Mouse (Mus musculus): ENCODE data around the gene Sipa1l1. TPM values are rescaled to one million over a fixed set of nuclear protein-coding genes. Genes with fewer than 3 reads are reported as not detected.
"Not testable (repeated sequence)": the region's sequence is repeated elsewhere in the genome, so short reads cannot be mapped to it uniquely, and the experiment has no call there.

Gene Sipa1l1
- polyA plus RNA-seq, 1 experiment from 2014 or later: 41.7 TPM

GRCm38 (mm10) chr12:82476580-82476979, 307.5 kb downstream of the Sipa1l1 start:
- Histone ChIP-seq H3K4me1 (peaks cover 23% of the 10 kb centered on the region), H3K9ac (no peak overlapping the region), H3K4me2 (no peak overlapping the region), H3K27me3 (peaks cover 6% of the 10 kb centered on the region; the same call in 1 of the 2 replicates), H3K4me3 (replicated peaks) (no peak overlapping the region), H3K27ac (no peak overlapping the region), H3K9me3 (no peaks in the 10 kb centered on the region), H3K36me3 (replicated peaks) (no peaks in the 10 kb centered on the region)
- WGBS: 45% methylated on average over 2 of the region's 2 CpGs
- ATAC-seq (ENCODE audit: low FRiP score): no peak

GRCm38 (mm10) chr12:82477826-82478225, 308.7 kb downstream of the Sipa1l1 start:
- Histone ChIP-seq H3K27ac (no peak overlapping the region), H3K27me3 (peaks cover 6% of the 10 kb centered on the region; the same call in 1 of the 2 replicates), H3K4me2 (no peak overlapping the region), H3K4me3 (replicated peaks) (no peak overlapping the region), H3K36me3 (replicated peaks) (no peaks in the 10 kb centered on the region), H3K9ac (no peak overlapping the region), H3K9me3 (no peaks in the 10 kb centered on the region), H3K4me1 (peaks cover 23% of the 10 kb centered on the region)
- no peak for ATAC-seq (ENCODE audit: low FRiP score)
- WGBS: 25% methylated on average over 5 of the region's 5 CpGs

DNA sequence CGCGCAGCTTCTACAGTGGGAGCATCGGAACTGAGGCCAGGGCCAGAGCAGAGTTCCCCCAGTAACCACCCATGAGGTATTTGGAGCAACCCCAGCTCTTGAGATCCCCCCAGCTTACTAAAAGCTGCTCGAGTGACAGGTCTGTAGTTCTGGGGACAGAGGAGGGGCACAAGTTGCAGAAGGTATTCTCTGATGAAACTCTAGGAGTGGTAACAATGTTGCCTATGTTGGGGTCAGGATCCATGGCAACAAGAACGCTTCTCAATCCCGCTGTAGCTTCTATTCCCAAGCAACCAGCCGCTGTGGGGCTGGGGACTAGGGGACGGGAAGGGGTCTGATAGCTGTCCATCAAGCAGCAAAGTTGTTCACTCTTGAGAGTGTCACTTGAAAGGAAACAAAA, 309.1 kb downstream of the Sipa1l1 start:
- Histone ChIP-seq H3K27ac (no peak overlapping the region), H3K4me2 (no peak overlapping the region), H3K9ac (no peak overlapping the region), H3K36me3 (replicated peaks) (no peaks in the 10 kb centered on the region), H3K4me3 (replicated peaks) (no peak overlapping the region), H3K27me3 (peaks cover 6% of the 10 kb centered on the region; the same call in 1 of the 2 replicates), H3K9me3 (no peaks in the 10 kb centered on the region), H3K4me1 (peaks cover 23% of the 10 kb centered on the region)
- WGBS: 18% methylated on average over 8 of the region's 8 CpGs
- ATAC-seq (ENCODE audit: low FRiP score): no peak

DNA sequence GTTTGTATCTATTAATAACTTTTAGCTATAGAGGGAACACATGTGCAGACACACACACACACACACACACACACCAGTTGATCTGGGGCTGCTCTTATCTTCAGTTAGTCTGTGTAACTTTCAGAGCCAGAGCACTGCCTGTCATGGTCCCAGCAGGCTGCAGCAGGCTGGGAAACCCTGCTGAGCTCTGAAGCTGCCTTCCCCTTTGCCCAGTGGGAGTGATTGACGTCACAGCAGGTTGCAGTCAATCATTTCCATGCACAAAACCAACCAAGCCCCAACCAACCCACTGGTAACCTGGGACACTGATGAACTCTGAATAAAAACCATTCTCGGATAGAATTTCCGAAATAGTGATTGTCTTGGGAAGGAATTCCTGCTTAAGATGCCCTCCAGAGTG, 310.3 kb downstream of the Sipa1l1 start:
- ATAC-seq (ENCODE audit: low FRiP score): no peak
- Histone ChIP-seq H3K4me1 (peaks cover 23% of the 10 kb centered on the region), H3K27me3 (peaks cover 6% of the 10 kb centered on the region; the same call in 1 of the 2 replicates), H3K4me3 (replicated peaks) (no peak overlapping the region), H3K9ac (no peak overlapping the region), H3K36me3 (replicated peaks) (no peaks in the 10 kb centered on the region), H3K9me3 (no peaks in the 10 kb centered on the region), H3K4me2 (no peak overlapping the region), H3K27ac (no peak overlapping the region)
- 24% methylated on average over 3 of the region's 3 CpGs for WGBS

DNA sequence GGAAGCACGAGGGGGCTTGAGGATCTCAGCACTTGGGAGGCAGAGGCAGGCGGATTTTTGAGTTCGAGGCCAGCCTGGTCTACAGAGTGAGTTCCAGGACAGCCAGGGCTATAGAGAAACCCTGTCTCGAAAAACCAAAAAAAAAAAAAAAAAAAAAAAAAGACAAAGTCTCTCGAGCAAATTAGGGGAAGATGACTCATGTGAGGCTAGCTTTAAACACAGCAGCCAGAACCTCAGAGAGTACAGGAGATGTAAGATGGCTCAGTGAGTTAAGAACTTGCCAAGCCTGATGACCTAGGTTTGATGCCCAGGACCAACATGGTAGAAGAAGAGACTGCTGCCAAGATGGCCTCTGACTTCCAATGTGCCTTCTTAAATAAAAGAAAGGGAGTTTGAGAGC, 311.3 kb downstream of the Sipa1l1 start:
- H3K4me1 ChIP-seq: peaks cover 23% of the 10 kb centered on the region
- 80% methylated on average over 4 of the region's 5 CpGs for WGBS
- not testable (repeated sequence) for H3K9me3 ChIP-seq; H3K4me2 ChIP-seq; H3K36me3 ChIP-seq (replicated peaks); H3K27ac ChIP-seq; H3K27me3 ChIP-seq; H3K4me3 ChIP-seq (replicated peaks); H3K9ac ChIP-seq; ATAC-seq (ENCODE audit: low FRiP score)

DNA sequence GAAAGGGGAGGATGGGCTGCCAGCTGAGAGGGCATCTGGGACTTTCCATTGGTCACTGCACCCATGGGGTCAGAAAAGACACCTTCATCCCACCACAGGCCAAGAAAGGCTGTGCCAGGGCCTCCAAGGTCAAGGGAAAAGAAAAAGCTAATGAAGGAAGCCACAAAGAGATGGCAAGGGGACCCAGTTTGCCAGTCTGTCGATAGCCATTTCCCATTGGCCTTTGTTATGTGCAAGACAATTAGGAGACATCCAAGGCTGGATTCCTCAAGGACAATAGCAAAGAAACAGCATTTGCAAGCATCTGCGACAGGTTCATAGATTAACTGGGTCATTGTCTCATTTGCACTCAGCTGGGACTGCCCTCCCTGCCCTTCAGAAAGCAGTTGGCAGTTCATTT, 316.3 kb downstream of the Sipa1l1 start:
- Histone ChIP-seq H3K27me3 (no peaks in the 10 kb centered on the region), H3K9me3 (no peaks in the 10 kb centered on the region), H3K36me3 (replicated peaks) (no peaks in the 10 kb centered on the region), H3K27ac (no peak overlapping the region), H3K4me2 (no peak overlapping the region), H3K4me3 (replicated peaks) (no peak overlapping the region), H3K9ac (no peak overlapping the region), H3K4me1 (no peaks in the 10 kb centered on the region)
- ATAC-seq (ENCODE audit: low FRiP score): no peak
- WGBS: 79% methylated on average over 2 of the region's 2 CpGs

- no peaks in the 10 kb centered on the region for H3K4me1 ChIP-seq
- no peak overlapping the region for H3K9ac ChIP-seq
- no peaks in the 10 kb centered on the region for H3K9me3 ChIP-seq
- no peak overlapping the region for H3K4me3 ChIP-seq (replicated peaks)
- no peaks in the 10 kb centered on the region for H3K36me3 ChIP-seq (replicated peaks)
- no peak overlapping the region for H3K27ac ChIP-seq
- ATAC-seq (ENCODE audit: low FRiP score): no peak
- no peaks in the 10 kb centered on the region for H3K27me3 ChIP-seq
- H3K4me2 ChIP-seq: no peak overlapping the region
- WGBS: 47% methylated on average over 6 of the region's 6 CpGs
Measured at GRCm38 (mm10) chr12:82486829-82487560, 317.9 kb downstream of the Sipa1l1 start.

DNA sequence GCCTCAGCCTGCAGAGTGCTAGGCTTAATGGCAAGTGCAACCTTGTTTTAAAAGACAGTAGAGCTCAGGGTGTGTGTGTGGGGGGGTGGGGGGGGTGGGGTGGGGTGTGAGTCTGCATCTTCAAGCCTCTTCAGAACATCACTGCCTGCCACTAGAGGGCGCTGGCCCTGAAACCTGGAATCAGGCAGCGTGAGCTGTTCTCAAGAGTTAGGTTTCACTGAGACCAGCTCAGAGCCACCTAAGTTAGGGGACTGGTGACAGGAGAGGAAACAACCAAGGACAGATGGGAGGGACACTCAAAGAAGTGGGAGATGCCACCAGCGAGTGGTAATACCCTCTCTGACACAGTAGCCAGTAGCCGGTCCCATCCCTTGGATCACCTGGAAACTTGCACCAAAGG, 320.0 kb downstream of the Sipa1l1 start:
- H3K4me2 ChIP-seq: no peak overlapping the region
- H3K27ac ChIP-seq: no peak overlapping the region
- no peaks in the 10 kb centered on the region for H3K36me3 ChIP-seq (replicated peaks)
- no peaks in the 10 kb centered on the region for H3K27me3 ChIP-seq
- no peak overlapping the region for H3K4me3 ChIP-seq (replicated peaks)
- ATAC-seq (ENCODE audit: low FRiP score): no peak
- H3K4me1 ChIP-seq: no peaks in the 10 kb centered on the region
- WGBS: 65% methylated on average over 4 of the region's 4 CpGs
- no peak overlapping the region for H3K9ac ChIP-seq
- H3K9me3 ChIP-seq: no peaks in the 10 kb centered on the region

DNA sequence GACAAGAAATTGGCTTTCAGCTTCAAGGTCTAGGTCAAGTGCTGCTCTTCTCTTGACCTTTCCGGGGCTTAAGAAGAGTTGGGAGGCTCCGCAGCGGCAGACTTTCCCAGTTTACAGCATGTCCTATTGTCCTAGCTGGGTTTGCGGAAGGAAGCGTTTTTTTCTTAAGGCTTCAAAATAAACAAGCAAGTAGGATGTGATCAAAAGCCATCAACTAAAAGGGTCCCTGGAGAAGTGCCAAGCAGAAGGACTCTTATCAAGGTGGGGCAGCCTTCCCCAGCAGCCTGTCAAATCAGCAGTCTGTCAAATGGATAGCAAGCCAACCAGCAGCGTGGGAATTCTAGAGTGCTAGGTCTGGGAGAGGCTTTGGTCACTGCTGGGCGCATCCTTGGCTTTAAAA, 320.5 kb downstream of the Sipa1l1 start:
- WGBS: 79% methylated on average over 7 of the region's 7 CpGs
- ATAC-seq (ENCODE audit: low FRiP score): no peak
- Histone ChIP-seq H3K9ac (no peak overlapping the region), H3K4me2 (no peak overlapping the region), H3K4me3 (replicated peaks) (no peak overlapping the region), H3K4me1 (no peaks in the 10 kb centered on the region), H3K27me3 (no peaks in the 10 kb centered on the region), H3K36me3 (replicated peaks) (no peaks in the 10 kb centered on the region), H3K9me3 (no peaks in the 10 kb centered on the region), H3K27ac (no peak overlapping the region)

DNA sequence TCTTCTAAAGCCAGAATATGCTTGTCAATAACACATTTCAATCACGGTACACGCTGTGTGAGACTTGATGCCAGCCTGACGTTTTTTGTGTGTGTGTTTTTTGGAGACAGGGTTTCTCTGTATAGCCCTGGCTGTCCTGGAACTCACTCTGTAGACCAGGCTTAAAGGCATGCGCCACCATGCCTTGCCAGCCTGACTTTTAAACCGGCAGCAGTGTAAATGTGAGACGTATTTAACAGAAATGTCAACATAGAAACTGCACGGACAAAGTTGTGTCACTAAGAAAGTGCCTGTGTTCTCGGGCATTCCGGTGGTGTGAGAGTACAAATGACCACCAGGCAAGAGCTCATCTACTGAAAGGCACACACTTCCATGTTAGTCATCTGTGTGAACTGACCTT, 323.3 kb downstream of the Sipa1l1 start:
- Histone ChIP-seq H3K27ac (no peak overlapping the region), H3K9ac (no peak overlapping the region), H3K4me1 (no peaks in the 10 kb centered on the region), H3K36me3 (replicated peaks) (no peaks in the 10 kb centered on the region), H3K4me2 (no peak overlapping the region), H3K27me3 (no peaks in the 10 kb centered on the region), H3K9me3 (no peaks in the 10 kb centered on the region), H3K4me3 (replicated peaks) (no peak overlapping the region)
- ATAC-seq (ENCODE audit: low FRiP score): no peak
- 90% methylated on average over 9 of the region's 9 CpGs for WGBS

DNA sequence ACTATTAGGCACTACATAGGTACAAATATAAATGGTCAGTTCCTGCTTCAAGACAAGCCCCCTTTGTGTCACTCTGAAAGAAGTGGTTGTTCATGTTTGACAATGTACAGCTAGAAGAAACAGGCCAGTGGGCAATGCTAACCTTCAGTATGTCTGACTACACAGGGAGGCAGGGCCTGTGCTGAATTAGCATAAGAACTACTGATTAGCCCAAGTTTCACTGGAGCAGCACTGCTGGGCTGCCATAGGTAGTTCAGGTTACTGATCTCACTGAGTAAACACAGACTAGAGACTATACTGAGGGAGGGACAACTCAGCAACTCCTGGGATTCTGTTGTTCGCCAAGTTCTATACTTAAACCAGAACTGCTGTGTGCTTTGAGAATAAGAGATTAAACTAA, 324.1 kb downstream of the Sipa1l1 start:
- not testable (repeated sequence) for H3K27me3 ChIP-seq; H3K4me3 ChIP-seq (replicated peaks); H3K9ac ChIP-seq; H3K4me1 ChIP-seq; H3K27ac ChIP-seq; H3K9me3 ChIP-seq; H3K36me3 ChIP-seq (replicated peaks); H3K4me2 ChIP-seq
- peak; percentile 49; the same call in 1 of the 2 replicates for ATAC-seq (ENCODE audit: low FRiP score)
- 36% methylated on average over 1 of the region's 1 CpGs for WGBS

GRCm38 (mm10) chr12:82495936-82496335, 326.8 kb downstream of the Sipa1l1 start:
- H3K9me3 ChIP-seq: no peaks in the 10 kb centered on the region
- no peak for ATAC-seq (ENCODE audit: low FRiP score)
- peaks cover 6% of the 10 kb centered on the region; the same call in 1 of the 2 replicates for H3K4me1 ChIP-seq
- H3K4me3 ChIP-seq (replicated peaks): no peak overlapping the region
- H3K27ac ChIP-seq: no peak overlapping the region
- WGBS: 74% methylated on average over 4 of the region's 4 CpGs
- no peak overlapping the region for H3K9ac ChIP-seq
- no peaks in the 10 kb centered on the region for H3K36me3 ChIP-seq (replicated peaks)
- H3K4me2 ChIP-seq: no peak overlapping the region
- H3K27me3 ChIP-seq: no peaks in the 10 kb centered on the region
